ENCODE assay signal across 8 mouse cellular contexts in the genomic region with DNA sequence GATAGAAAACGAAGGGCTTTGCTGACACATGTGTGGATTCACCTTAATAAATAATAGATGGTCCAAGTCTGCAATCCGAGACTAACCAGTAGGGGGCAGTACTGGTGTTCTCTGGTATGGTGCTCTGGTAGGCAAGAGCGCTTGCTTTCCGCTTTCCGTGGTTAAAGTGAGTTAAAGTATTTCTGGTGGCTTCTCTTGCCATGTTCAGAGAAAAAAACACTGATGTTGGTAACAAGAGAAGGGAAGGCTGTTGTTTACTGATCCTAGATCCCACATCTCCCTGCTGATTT.
DNase-seq lines count a peak whose midpoint lies in the region; ATAC-seq and TF ChIP-seq lines count a peak whose summit lies in the region.

No protein-coding gene starts in this region.

- no peaks in the 10 kb centered on the region for H3K27me3 ChIP-seq in hindbrain, embryonic 14.5 days (ENCODE audit: control insufficient read depth, insufficient read depth, low read length)
- no peaks in the 10 kb centered on the region for H3K27me3 ChIP-seq in hindbrain, embryonic 12.5 days
- no peaks in the 10 kb centered on the region for H3K27me3 ChIP-seq in neural tube, embryonic 13.5 days
- H3K27me3 ChIP-seq in testis, adult 2 months (ENCODE audit: control insufficient read depth, insufficient read depth, low read length), result no peaks in the 10 kb centered on the region
- no peaks in the 10 kb centered on the region for H3K27me3 ChIP-seq in heart, embryonic 12.5 days (replicated peaks)

- H3K9ac ChIP-seq in hindbrain, embryonic 14.5 days, result no peak overlapping the region
- H3K9ac ChIP-seq in hindbrain, embryonic 12.5 days, result no peak overlapping the region
- H3K9ac ChIP-seq in neural tube, embryonic 13.5 days, result no peak overlapping the region
- H3K9ac ChIP-seq in heart, embryonic 12.5 days, result no peak overlapping the region

- no peaks in the 10 kb centered on the region for H3K36me3 ChIP-seq in hindbrain, embryonic 14.5 days (replicated peaks; ENCODE audit: control insufficient read depth, insufficient read depth)
- no peaks in the 10 kb centered on the region for H3K36me3 ChIP-seq in hindbrain, embryonic 12.5 days
- no peaks in the 10 kb centered on the region for H3K36me3 ChIP-seq in neural tube, embryonic 13.5 days
- no peaks in the 10 kb centered on the region for H3K36me3 ChIP-seq in testis, adult 2 months (ENCODE audit: control insufficient read depth, insufficient read depth, low read length)
- no peaks in the 10 kb centered on the region for H3K36me3 ChIP-seq in heart, embryonic 12.5 days

- peak; percentile 25; the same call in 1 of the 2 replicates for TF ChIP-seq CTCF in testis, adult 2 months (IDR thresholded peaks at IDR 0.05; ENCODE audit: control insufficient read depth, insufficient read depth, insufficient replicate concordance, low read depth, low read length)

- WGBS in hindbrain, embryonic 14.5 days, result 58% methylated on average over 5 of the region's 5 CpGs
- WGBS in hindbrain, embryonic 12.5 days, result 56% methylated on average over 5 of the region's 5 CpGs
- WGBS in neural tube, embryonic 13.5 days, result 56% methylated on average over 5 of the region's 5 CpGs
- WGBS in heart, embryonic 12.5 days, result 52% methylated on average over 5 of the region's 5 CpGs

- H3K4me3 ChIP-seq in hindbrain, embryonic 14.5 days (replicated peaks; ENCODE audit: low read length), result no peak overlapping the region
- H3K4me3 ChIP-seq in hindbrain, embryonic 12.5 days, result no peak overlapping the region
- H3K4me3 ChIP-seq in neural tube, embryonic 13.5 days, result no peak overlapping the region
- H3K4me3 ChIP-seq in testis, adult 2 months (ENCODE audit: control insufficient read depth, low read depth, low read length), result no peak overlapping the region
- no peak overlapping the region for H3K4me3 ChIP-seq in heart, embryonic 12.5 days

- no peak for ATAC-seq in hindbrain, embryonic 14.5 days (ENCODE audit: low FRiP score)
- ATAC-seq in hindbrain, embryonic 12.5 days (ENCODE audit: low FRiP score), result no peak
- peak; percentile 27; the same call in 1 of the 2 replicates for ATAC-seq in neural tube, embryonic 13.5 days (ENCODE audit: low read depth)
- no peak for ATAC-seq in heart, embryonic 12.5 days (ENCODE audit: insufficient number of reproducible peaks, low FRiP score)

- no peaks in the 10 kb centered on the region for H3K9me3 ChIP-seq in hindbrain, embryonic 14.5 days (ENCODE audit: control insufficient read depth, low read length)
- no peaks in the 10 kb centered on the region for H3K9me3 ChIP-seq in hindbrain, embryonic 12.5 days (replicated peaks)
- no peaks in the 10 kb centered on the region for H3K9me3 ChIP-seq in neural tube, embryonic 13.5 days
- H3K9me3 ChIP-seq in heart, embryonic 12.5 days (replicated peaks), result no peaks in the 10 kb centered on the region

- no peak for TF ChIP-seq POLR2A in testis, adult 2 months (IDR thresholded peaks at IDR 0.05; ENCODE audit: control insufficient read depth, low read depth, low read length)

- H3K4me2 ChIP-seq in hindbrain, embryonic 14.5 days (replicated peaks), result no peak overlapping the region
- no peak overlapping the region for H3K4me2 ChIP-seq in hindbrain, embryonic 12.5 days (replicated peaks)
- H3K4me2 ChIP-seq in neural tube, embryonic 13.5 days, result peak overlapping the region; percentile 27
- no peak overlapping the region for H3K4me2 ChIP-seq in heart, embryonic 12.5 days

- no peaks in the 10 kb centered on the region for H3K4me1 ChIP-seq in hindbrain, embryonic 14.5 days (replicated peaks; ENCODE audit: control insufficient read depth, insufficient read depth, low read length)
- H3K4me1 ChIP-seq in hindbrain, embryonic 12.5 days, result no peaks in the 10 kb centered on the region
- 0 out of 2 replicates have a peak, but pooled peaks cover 7% of the 10 kb centered on the region for H3K4me1 ChIP-seq in neural tube, embryonic 13.5 days (replicated peaks)
- no peaks in the 10 kb centered on the region; the same call in 1 of the 2 replicates for H3K4me1 ChIP-seq in testis, adult 2 months (ENCODE audit: control insufficient read depth, insufficient read depth, low read length)
- H3K4me1 ChIP-seq in heart, embryonic 12.5 days (replicated peaks), result no peaks in the 10 kb centered on the region

- no peak overlapping the region for H3K27ac ChIP-seq in hindbrain, embryonic 14.5 days
- H3K27ac ChIP-seq in hindbrain, embryonic 12.5 days, result no peak overlapping the region
- H3K27ac ChIP-seq in neural tube, embryonic 13.5 days (replicated peaks), result no peak overlapping the region
- no peak overlapping the region for H3K27ac ChIP-seq in testis, adult 2 months (ENCODE audit: control insufficient read depth, insufficient read depth, low read depth, low read length)
- H3K27ac ChIP-seq in heart, embryonic 12.5 days (ENCODE audit: poor library complexity, severe bottlenecking), result no peak overlapping the region

- DNase-seq in hindbrain, embryonic 14.5 days (ENCODE audit: low spot score), result peak; percentile 33
- no peak for DNase-seq in neural tube, embryonic 10.5 days (ENCODE audit: extremely low spot score, low spot score)
- DNase-seq in embryo, embryonic 10.5 days (ENCODE audit: low spot score), result peak; percentile 37
- DNase-seq in cerebellum, postnatal 4 days (ENCODE audit: low spot score in 2 of 2), result no peak

Comparison
In these comparisons a context has a peak if more than half of its experiments do, and no peak if none do; other contexts are left out.
1. DNase-seq: peak in hindbrain, embryonic 14.5 days (single experiment) and embryo, embryonic 10.5 days (single experiment); none in neural tube, embryonic 10.5 days (single experiment) and cerebellum, postnatal 4 days (0 of 2).